Mouse (Mus musculus) Patski (cell line): ENCODE results near the gene Adamtsl4. TPM values are rescaled to one million over a fixed set of nuclear protein-coding genes. Genes with fewer than 3 reads are reported as not detected.

ENCODE experiments used
- ATAC-seq: fragments of 100-300 bp; one replicate; pipeline ENCODE4 v1.8.0; 2021
- CTCF ChIA-PET: fragments of 350-600 bp; sonication (Branson Sonifier 250); formaldehyde crosslinking; loops from one replicate; lab custom pipeline; 2022; ENCODE audit warnings: inconsistent platforms; lab: Charles Lee
- POLR2A ChIA-PET: fragments of 350-600 bp; sonication (Branson Sonifier 250); formaldehyde crosslinking; loops from one replicate; lab custom pipeline; 2022; ENCODE audit warnings: antibody characterized with exemption, inconsistent platforms; lab: Charles Lee
- DNase-seq: peaks from one replicate; pipeline ENCODE4 v3.0.0-alpha.2; 2011; ENCODE audit warnings: low read depth, low spot score
- H3K27me3 ChIP-seq: fragments of 371-371 bp; one replicate; pipeline ENCODE4 v1.5.1; 2021
- CTCF ChIP-seq: fragments of 100-300 bp; IDR thresholded peaks from one replicate; pipeline ENCODE4 v1.5.1; 2021
- in situ Hi-C: fragments of 300-500 bp; cut with MboI; formaldehyde crosslinking; loops from 3 replicates; pipeline ENCODE4 v1.11.1; 2018; ENCODE audit warnings: low pct_unique_long_range_greater_than_20kb, mixed read lengths
- polyA plus RNA-seq: library from polyadenylated mRNA; unstranded; gene quantifications from one replicate; pipeline ENCODE4 v1.2.3, GENCODE M21; 2021

The Adamtsl4 gene
- polyA plus RNA-seq, 1 experiment from 2014 or later: 39.5 TPM

- in situ Hi-C loops: no loop called here
- H3K27me3 ChIP-seq: no peaks in the 10 kb centered on the region
- DNase-seq (no peak), ATAC-seq (peak; percentile 34)
- ChIA-PET CTCF (interaction anchor here (0.8 to 5.0 kb wide), 3 partner anchors 13 to 26 kb away, joined by 3 to 23 read pairs (median 5); partner anchors contain the start of gene Adamtsl4), POLR2A (interaction anchor here (1.0 kb wide), 2 partner anchors 15 to 38 kb away, joined by 3 read pairs; no protein-coding TSS in a partner anchor)
- no peak for TF ChIP-seq CTCF
Observed at GRCm38 (mm10) chr3:95701877-95702540, 14.3 kb upstream of the Adamtsl4 start.

- H3K27me3 ChIP-seq: no peaks in the 10 kb centered on the region
- DNase-seq (no peak), ATAC-seq (no peak)
- in situ Hi-C loops: no loop called here
- POLR2A ChIA-PET: interaction anchor here (0.9 to 1.4 kb wide), 2 partner anchors 23 to 54 kb away, joined by 3 to 4 read pairs; no protein-coding TSS in a partner anchor
- CTCF ChIA-PET: interaction anchor here (1.5 to 5.0 kb wide), 2 partner anchors 12 to 15 kb away, joined by 5 to 23 read pairs; partner anchors contain the start of gene Adamtsl4
- no peak for TF ChIP-seq CTCF
Observed at GRCm38 (mm10) chr3:95701085-95701484, 13.4 kb upstream of the Adamtsl4 start.

GRCm38 (mm10) chr3:95700233-95700681, 12.5 kb upstream of the Adamtsl4 start:
- ChIA-PET POLR2A (interaction anchor here (1.0 to 1.4 kb wide), 2 partner anchors 12 to 55 kb away, joined by 3 to 4 read pairs; no protein-coding TSS in a partner anchor), CTCF (interaction anchor here (5.0 kb wide), 1 partner anchor 11 kb away, joined by 23 read pairs; the partner anchor contains the start of gene Adamtsl4)
- no peaks in the 10 kb centered on the region for H3K27me3 ChIP-seq
- in situ Hi-C loops: no loop called here
- no peak for ATAC-seq
- no peak for DNase-seq
- TF ChIP-seq CTCF: no peak

GRCm38 (mm10) chr3:95698286-95698685, 10.6 kb upstream of the Adamtsl4 start:
- DNase-seq (no peak), ATAC-seq (no peak)
- in situ Hi-C loops: no loop called here
- TF ChIP-seq CTCF: no peak
- H3K27me3 ChIP-seq: no peaks in the 10 kb centered on the region
- CTCF ChIA-PET: interaction anchor here (5.0 kb wide), 1 partner anchor 9 kb away, joined by 23 read pairs; the partner anchor contains the start of gene Adamtsl4
- POLR2A ChIA-PET: interaction anchor here (0.8 kb wide), 1 partner anchor 16 kb away, joined by 3 read pairs; no protein-coding TSS in a partner anchor

GRCm38 (mm10) chr3:95696360-95696759, 8.6 kb upstream of the Adamtsl4 start:
- peak; percentile 95 for ATAC-seq
- DNase-seq: peak; percentile 100
- in situ Hi-C loops: no loop called here
- TF ChIP-seq CTCF: no peak
- H3K27me3 ChIP-seq: no peaks in the 10 kb centered on the region
- ChIA-PET CTCF (interaction anchor here (0.9 to 4.1 kb wide), 4 partner anchors 11 to 35 kb away, joined by 3 to 20 read pairs (median 3); no protein-coding TSS in a partner anchor), POLR2A (interaction anchor here (1.0 to 2.3 kb wide), 3 partner anchors 11 to 59 kb away, joined by 3 to 6 read pairs (median 4); no protein-coding TSS in a partner anchor)

GRCm38 (mm10) chr3:95695796-95696195, 8.1 kb upstream of the Adamtsl4 start:
- no peaks in the 10 kb centered on the region for H3K27me3 ChIP-seq
- in situ Hi-C loops: no loop called here
- TF ChIP-seq CTCF: no peak
- DNase-seq: no peak
- POLR2A ChIA-PET: interaction anchor here (1.0 to 2.3 kb wide), 3 partner anchors 10 to 59 kb away, joined by 3 to 6 read pairs (median 4); no protein-coding TSS in a partner anchor
- no peak for ATAC-seq
- CTCF ChIA-PET: interaction anchor here (0.8 to 4.1 kb wide), 5 partner anchors 13 to 211 kb away, joined by 3 to 20 read pairs (median 3); no protein-coding TSS in a partner anchor

GRCm38 (mm10) chr3:95694808-95695703, 7.3 kb upstream of the Adamtsl4 start:
- in situ Hi-C loops: no loop called here
- H3K27me3 ChIP-seq: no peaks in the 10 kb centered on the region
- CTCF ChIA-PET: interaction anchor here (0.8 to 4.1 kb wide), 6 partner anchors 14 to 211 kb away, joined by 3 to 20 read pairs (median 3); no protein-coding TSS in a partner anchor
- TF ChIP-seq CTCF: no peak
- no peak for ATAC-seq
- POLR2A ChIA-PET: interaction anchor here (0.6 to 2.3 kb wide), 5 partner anchors 9 to 60 kb away, joined by 3 to 6 read pairs (median 4); no protein-coding TSS in a partner anchor
- no peak for DNase-seq

- CTCF ChIA-PET: interaction anchor here (1.3 to 4.1 kb wide), 3 partner anchors 18 to 212 kb away, joined by 3 to 20 read pairs (median 4); no protein-coding TSS in a partner anchor
- no peak for TF ChIP-seq CTCF
- DNase-seq (no peak), ATAC-seq (no peak)
- H3K27me3 ChIP-seq: no peaks in the 10 kb centered on the region
- POLR2A ChIA-PET: interaction anchor here (1.3 kb wide), 1 partner anchor 17 kb away, joined by 3 read pairs; no protein-coding TSS in a partner anchor
- in situ Hi-C loops: no loop called here
Observed at GRCm38 (mm10) chr3:95693821-95694807, 6.4 kb upstream of the Adamtsl4 start.
